8 mouse cellular contexts compared by ENCODE assay signal in the genomic region with DNA sequence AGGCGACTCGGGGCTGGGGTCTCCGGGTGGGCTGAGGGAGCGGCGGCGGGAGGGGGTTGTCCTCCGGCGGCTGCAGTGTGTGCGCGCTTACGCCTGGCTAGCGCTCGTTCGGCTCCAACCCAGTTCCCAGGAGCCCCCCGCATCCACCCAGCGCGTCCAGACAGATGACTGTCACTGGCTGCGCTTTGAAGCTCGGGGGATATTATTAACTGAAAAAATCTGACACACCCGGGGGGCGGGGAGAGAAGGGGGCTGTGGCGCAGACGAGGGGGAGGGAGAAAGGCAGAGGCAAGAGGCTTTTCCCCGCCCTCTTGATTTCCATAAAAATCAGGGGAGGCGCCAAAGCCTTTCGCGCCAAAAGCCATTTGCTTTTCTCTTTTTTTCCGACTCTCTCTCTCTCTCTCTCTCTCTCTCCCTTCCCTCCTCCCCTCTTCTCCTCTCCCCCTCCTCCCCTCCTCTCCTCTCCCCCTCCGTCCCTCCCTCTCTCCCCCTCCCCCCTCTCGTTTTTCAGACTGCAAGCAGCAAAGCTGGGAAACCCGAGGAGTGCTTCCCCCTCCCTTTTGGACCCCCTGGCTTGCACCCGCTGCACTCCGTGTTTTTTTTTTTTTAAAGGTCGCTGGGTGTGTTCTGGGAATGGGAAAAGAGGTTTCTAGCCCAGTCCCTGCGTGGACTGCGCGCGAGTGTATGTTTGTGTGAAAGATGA. TPM values are rescaled to one million over a fixed set of nuclear protein-coding genes. Genes with fewer than 3 reads are reported as not detected.
A peak's percentile ranks its signal among the peaks of the same experiment; 100 is the strongest.
DNase-seq lines count a peak whose midpoint lies in the region; ATAC-seq lines count a peak whose summit lies in the region.

A gene (minus strand): TSS at position 254 of the 703 bp plus-strand sequence.

- peaks cover 8% of the 10 kb centered on the region; the same call in 1 of the 2 replicates for H3K36me3 ChIP-seq in embryonic facial prominence, embryonic 14.5 days (ENCODE audit: control insufficient read depth, insufficient read depth, low read length)
- 0 out of 2 replicates have a peak, but pooled peaks cover 4% of the 10 kb centered on the region for H3K36me3 ChIP-seq in heart, embryonic 11.5 days (ENCODE audit: control insufficient read depth, insufficient read depth, low read length)
- peaks cover 7% of the 10 kb centered on the region for H3K36me3 ChIP-seq in kidney, embryonic 15.5 days
- H3K36me3 ChIP-seq in liver, embryonic 11.5 days (ENCODE audit: control insufficient read depth, insufficient read depth, low read length), result 0 out of 2 replicates have a peak, but pooled peaks cover 3% of the 10 kb centered on the region
- H3K36me3 ChIP-seq in neural tube, embryonic 11.5 days (ENCODE audit: control insufficient read depth, insufficient read depth, low read length), result peaks cover 5% of the 10 kb centered on the region

- WGBS in embryonic facial prominence, embryonic 14.5 days, result under 1% methylated on average over 25 of the region's 38 CpGs
- WGBS in heart, embryonic 11.5 days (ENCODE audit: insufficient replicate concordance), result under 1% methylated on average over 38 of the region's 38 CpGs
- WGBS in kidney, embryonic 15.5 days, result 2% methylated on average over 36 of the region's 38 CpGs
- WGBS in liver, embryonic 11.5 days, result 0% methylated on average over 38 of the region's 38 CpGs
- WGBS in neural tube, embryonic 11.5 days, result 0% methylated on average over 35 of the region's 38 CpGs

- H3K4me3 ChIP-seq in embryonic facial prominence, embryonic 14.5 days (ENCODE audit: low read depth, low read length), result peak within 1 kb of the TSS; percentile 75
- H3K4me3 ChIP-seq in heart, embryonic 11.5 days (ENCODE audit: low read depth, low read length), result peak within 1 kb of the TSS; percentile 88
- H3K4me3 ChIP-seq in kidney, embryonic 15.5 days (replicated peaks), result peak within 1 kb of the TSS; percentile 83
- peak within 1 kb of the TSS; percentile 71 for H3K4me3 ChIP-seq in liver, embryonic 11.5 days (ENCODE audit: low read depth, low read length)
- peak within 1 kb of the TSS; percentile 87 for H3K4me3 ChIP-seq in neural tube, embryonic 11.5 days (ENCODE audit: low read depth, low read length)

- peak within 1 kb of the TSS; percentile 78 for H3K27ac ChIP-seq in embryonic facial prominence, embryonic 14.5 days (replicated peaks; ENCODE audit: low read depth, low read length)
- H3K27ac ChIP-seq in heart, embryonic 11.5 days (ENCODE audit: low read depth, low read length), result peak within 1 kb of the TSS; percentile 86
- H3K27ac ChIP-seq in kidney, embryonic 15.5 days, result peak within 1 kb of the TSS; percentile 94
- peak within 1 kb of the TSS; percentile 63 for H3K27ac ChIP-seq in liver, embryonic 11.5 days (ENCODE audit: low read depth, low read length)
- peak within 1 kb of the TSS; percentile 95 for H3K27ac ChIP-seq in neural tube, embryonic 11.5 days (ENCODE audit: low read depth, low read length)

- DNase-seq in spleen, postnatal 10 days (ENCODE audit: low spot score in 2 of 2), result peak; percentile 14 to 55
- DNase-seq in spleen, adult 12 weeks (ENCODE audit: low spot score), result no peak
- DNase-seq in embryonic facial prominence, embryonic 14.5 days (ENCODE audit: low spot score), result peak; percentile 97
- DNase-seq in liver, embryonic 11.5 days (ENCODE audit: low spot score), result peak; percentile 82
- peak; percentile 92 for DNase-seq in neural tube, embryonic 11.5 days (ENCODE audit: low spot score)
- peak; percentile 35 to 57 for DNase-seq in thymus, adult 18-20 months

- H3K4me2 ChIP-seq in embryonic facial prominence, embryonic 14.5 days (ENCODE audit: low read depth, low read length), result peak within 1 kb of the TSS; percentile 93
- peak within 1 kb of the TSS; percentile 91 for H3K4me2 ChIP-seq in heart, embryonic 11.5 days
- H3K4me2 ChIP-seq in kidney, embryonic 15.5 days, result peak within 1 kb of the TSS; percentile 88
- peak within 1 kb of the TSS; percentile 92 for H3K4me2 ChIP-seq in liver, embryonic 11.5 days
- peak within 1 kb of the TSS; percentile 67 for H3K4me2 ChIP-seq in neural tube, embryonic 11.5 days (ENCODE audit: low read depth)

- peak within 1 kb of the TSS; percentile 82 for H3K9ac ChIP-seq in embryonic facial prominence, embryonic 14.5 days (ENCODE audit: low read depth, low read length)
- H3K9ac ChIP-seq in heart, embryonic 11.5 days (ENCODE audit: low read depth, low read length), result peak within 1 kb of the TSS; percentile 92
- H3K9ac ChIP-seq in kidney, embryonic 15.5 days, result peak within 1 kb of the TSS; percentile 75
- H3K9ac ChIP-seq in liver, embryonic 11.5 days (ENCODE audit: low read depth, low read length), result peak within 1 kb of the TSS; percentile 74
- H3K9ac ChIP-seq in neural tube, embryonic 11.5 days (ENCODE audit: low read length), result peak within 1 kb of the TSS; percentile 95

- no peaks in the 10 kb centered on the region for H3K9me3 ChIP-seq in embryonic facial prominence, embryonic 14.5 days (ENCODE audit: control insufficient read depth, low read length)
- no peaks in the 10 kb centered on the region for H3K9me3 ChIP-seq in heart, embryonic 11.5 days (replicated peaks; ENCODE audit: control insufficient read depth, low read length)
- H3K9me3 ChIP-seq in kidney, embryonic 15.5 days (replicated peaks), result no peaks in the 10 kb centered on the region
- no peaks in the 10 kb centered on the region for H3K9me3 ChIP-seq in liver, embryonic 11.5 days (ENCODE audit: control insufficient read depth, low read length)
- H3K9me3 ChIP-seq in neural tube, embryonic 11.5 days (ENCODE audit: control insufficient read depth, low read length), result no peaks in the 10 kb centered on the region

- H3K4me1 ChIP-seq in embryonic facial prominence, embryonic 14.5 days (ENCODE audit: control insufficient read depth, insufficient read depth, low read length), result peaks cover 16% of the 10 kb centered on the region; the same call in 1 of the 2 replicates
- H3K4me1 ChIP-seq in heart, embryonic 11.5 days (ENCODE audit: control insufficient read depth, insufficient read depth, low read length), result peaks cover 13% of the 10 kb centered on the region; the same call in 1 of the 2 replicates
- peaks cover 33% of the 10 kb centered on the region for H3K4me1 ChIP-seq in kidney, embryonic 15.5 days
- peaks cover 5% of the 10 kb centered on the region; the same call in 1 of the 2 replicates for H3K4me1 ChIP-seq in liver, embryonic 11.5 days (replicated peaks; ENCODE audit: control insufficient read depth, insufficient read depth, low read length)
- peaks cover 9% of the 10 kb centered on the region for H3K4me1 ChIP-seq in neural tube, embryonic 11.5 days (ENCODE audit: control insufficient read depth, insufficient read depth, low read length)

- peak; percentile 68 for ATAC-seq in embryonic facial prominence, embryonic 14.5 days (ENCODE audit: low read depth)
- ATAC-seq in heart, embryonic 11.5 days (replicated peaks; ENCODE audit: insufficient number of reproducible peaks, low FRiP score, low TSS enrichment), result peak; percentile 65
- peak; percentile 81 for ATAC-seq in kidney, embryonic 15.5 days (replicated peaks; ENCODE audit: low FRiP score)
- peak; percentile 72 for ATAC-seq in liver, embryonic 11.5 days (replicated peaks; ENCODE audit: low FRiP score)
- peak; percentile 74 for ATAC-seq in neural tube, embryonic 11.5 days (ENCODE audit: insufficient read depth, low FRiP score, low TSS enrichment)

- peaks cover 4% of the 10 kb centered on the region; the same call in 1 of the 2 replicates for H3K27me3 ChIP-seq in embryonic facial prominence, embryonic 14.5 days (replicated peaks; ENCODE audit: control insufficient read depth, insufficient read depth, low read length)
- no peaks in the 10 kb centered on the region for H3K27me3 ChIP-seq in heart, embryonic 11.5 days (ENCODE audit: control insufficient read depth, insufficient read depth, low read length)
- no peaks in the 10 kb centered on the region for H3K27me3 ChIP-seq in kidney, embryonic 15.5 days
- peaks cover 30% of the 10 kb centered on the region for H3K27me3 ChIP-seq in liver, embryonic 11.5 days (replicated peaks; ENCODE audit: control insufficient read depth, insufficient read depth, low read length)
- no peaks in the 10 kb centered on the region for H3K27me3 ChIP-seq in neural tube, embryonic 11.5 days (ENCODE audit: control insufficient read depth, insufficient read depth, low read length)

RNA-seq across cellular contexts. Expression of the gene that starts here (rescaled TPM):
- polyA plus RNA-seq in embryonic facial prominence, embryonic 14.5 days (2014; fragmentation: Nextera tagmentation; extraction: Ambion mirVana), result 17.0 and 23.4 TPM in 2 replicates
- polyA plus RNA-seq in heart, embryonic 11.5 days (2014; fragmentation: Nextera tagmentation; extraction: Ambion mirVana), result 53.3 and 58.4 TPM in 2 replicates
- polyA plus RNA-seq in kidney, embryonic 15.5 days (2015; fragmentation: Nextera tagmentation; extraction: Ambion mirVana), result 85.5 and 87.2 TPM in 2 replicates
- 35.4 and 36.3 TPM in 2 replicates for polyA plus RNA-seq in liver, embryonic 11.5 days (2014; fragmentation: Nextera tagmentation; extraction: Ambion mirVana)
- polyA plus RNA-seq in neural tube, embryonic 11.5 days (2014; fragmentation: Nextera tagmentation; extraction: Ambion mirVana), result 101 and 107 TPM in 2 replicates
